In the genomic region with DNA sequence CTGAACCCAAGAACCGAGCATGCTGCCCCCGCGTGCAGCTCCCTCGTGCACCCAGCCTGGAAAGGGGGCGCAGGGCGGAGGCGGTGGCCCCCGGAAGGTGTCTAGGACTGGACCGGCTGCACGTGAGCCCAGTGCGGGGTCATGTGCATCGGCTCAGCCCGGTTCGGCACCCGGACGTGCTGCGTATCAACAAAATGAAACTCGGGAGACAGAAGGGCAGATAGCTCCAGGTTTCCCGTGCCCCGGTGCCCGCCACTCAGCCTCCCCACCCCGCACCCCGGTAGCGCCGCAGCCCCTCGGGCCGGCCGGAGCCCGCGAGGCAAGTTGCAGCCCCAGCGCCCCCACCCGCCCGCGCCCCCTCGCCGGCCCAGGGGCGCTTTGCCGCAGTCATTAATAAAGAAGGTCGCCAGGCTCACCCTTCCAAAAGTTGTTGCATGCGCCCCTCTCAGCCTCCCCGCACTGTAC, we compare ENCODE assay signal across 8 mouse cellular contexts. TPM values are rescaled to one million over a fixed set of nuclear protein-coding genes. Genes with fewer than 3 reads are reported as not detected.
DNase-seq lines count a peak whose midpoint lies in the region; ATAC-seq and TF ChIP-seq lines count a peak whose summit lies in the region.

No protein-coding gene starts in this region.

- H3K4me1 ChIP-seq in ES-E14 (ENCODE audit: control insufficient read depth in 2 of 2, insufficient read depth in 2 of 2, low read length in 2 of 2, poor library complexity in 1 of 2), result peaks cover 1 to 13% of the 10 kb centered on the region in 2 experiments; a peak in 2 of 4 replicates
- H3K4me1 ChIP-seq in intestine, embryonic 16.5 days (ENCODE audit: control insufficient read depth, insufficient read depth, low read length), result peaks cover 11% of the 10 kb centered on the region

- no peaks in the 10 kb centered on the region for H3K36me3 ChIP-seq in ES-E14 (ENCODE audit: control insufficient read depth, insufficient read depth, low read length, poor library complexity, severe bottlenecking)
- no peaks in the 10 kb centered on the region for H3K36me3 ChIP-seq in intestine, embryonic 16.5 days (ENCODE audit: control insufficient read depth, insufficient read depth, low read length)
- H3K36me3 ChIP-seq in macrophage (ENCODE audit: inconsistent target), result no peaks in the 10 kb centered on the region

- no peaks in the 10 kb centered on the region for H3K9me3 ChIP-seq in ES-E14 (ENCODE audit: control insufficient read depth, insufficient read depth, low read depth, low read length)
- no peaks in the 10 kb centered on the region for H3K9me3 ChIP-seq in intestine, embryonic 16.5 days (ENCODE audit: control insufficient read depth, low read length)

- 0% methylated on average over 41 of the region's 41 CpGs for WGBS in intestine, embryonic 16.5 days
- WGBS in macrophage (ENCODE audit: missing documents), result under 1% methylated on average over 39 of the region's 41 CpGs

- intact Hi-C loops in gastrocnemius, postnatal 14 days (cut with DNase I; ENCODE audit: low total_unique reads), result loop anchor here (5.0 kb wide), 1 partner anchor 106 kb away; no protein-coding TSS in a partner anchor
- intact Hi-C loops in left cerebral cortex, postnatal 25 days (cut with DNase I), result loop anchor here (1.0 to 2.0 kb wide), 3 partner anchors 111 to 242 kb away; a partner anchor contains a TSS

- H3K4me3 ChIP-seq in ES-E14 (ENCODE audit: insufficient read depth in 1 of 2, low read depth in 1 of 2, low read length in 2 of 2, poor library complexity in 1 of 2, severe bottlenecking in 1 of 2) (peak overlapping the region; percentile 75 to 90), macrophage (ENCODE audit: inconsistent target) (peak overlapping the region; percentile 56)
- peak overlapping the region; percentile 78 for H3K4me3 ChIP-seq in intestine, embryonic 16.5 days (ENCODE audit: low read length)

- no peaks in the 10 kb centered on the region for H3K27me3 ChIP-seq in intestine, embryonic 16.5 days (replicated peaks; ENCODE audit: control insufficient read depth, insufficient read depth, low read length)

- H3K27ac ChIP-seq in ES-E14 (ENCODE audit: insufficient read depth, low read depth, low read length, poor library complexity, severe bottlenecking) (peak overlapping the region; percentile 94), macrophage (peak overlapping the region; percentile 75)
- peak overlapping the region; percentile 88 for H3K27ac ChIP-seq in intestine, embryonic 16.5 days (ENCODE audit: low read length)

- H3K9ac ChIP-seq in ES-E14 (ENCODE audit: insufficient read depth, low read depth, low read length, poor library complexity, severe bottlenecking), result peak overlapping the region; percentile 83
- H3K9ac ChIP-seq in intestine, embryonic 16.5 days (ENCODE audit: low read depth, low read length), result peak overlapping the region; percentile 86

- no peak for DNase-seq in ES-E14 (ENCODE audit: low read depth, low spot score)
- peak; percentile 72 to 75 for DNase-seq in cerebellum, postnatal 25 days
- peak; percentile 53 for DNase-seq in gastrocnemius, postnatal 14 days
- DNase-seq in left cerebral cortex, postnatal 25 days (ENCODE audit: low spot score in 2 of 2), result peak; percentile 51 to 61
- DNase-seq in right cerebral cortex, postnatal 10 days (ENCODE audit: low spot score in 2 of 2), result peak; percentile 53 to 61
- peak; percentile 51 for DNase-seq in urinary bladder, adult 2 months (ENCODE audit: low spot score)

- ATAC-seq in intestine, embryonic 16.5 days, result peak; percentile 14

- H3K79me2 ChIP-seq in macrophage (ENCODE audit: inconsistent target), result peaks cover 37% of the 10 kb centered on the region

- in situ Hi-C loops in ES-E14 (cut with MboI; ENCODE audit: low sequenced_read_pairs in 2 of 2, unreplicated experiment in 2 of 2), result no loop called here

- H3K4me2 ChIP-seq in intestine, embryonic 16.5 days (ENCODE audit: low read depth, low read length), result peak overlapping the region; percentile 96

TF ChIP-seq in ES-E14, 5 proteins besides CTCF, POLR2A, EP300 and RAD21:
- no peak for TF ChIP-seq ZC3H11A (IDR thresholded peaks at IDR 0.05; ENCODE audit: borderline replicate concordance, low read depth, low read length)
- TF ChIP-seq CHD2 (IDR thresholded peaks at IDR 0.05; ENCODE audit: low read depth, low read length), result no peak
- no peak for TF ChIP-seq ZNF384 (IDR thresholded peaks at IDR 0.05; ENCODE audit: low read depth, low read length)
- no peak for TF ChIP-seq MAFK (IDR thresholded peaks at IDR 0.05; ENCODE audit: insufficient read depth, low read depth, low read length)
- TF ChIP-seq HCFC1 (IDR thresholded peaks at IDR 0.05; ENCODE audit: borderline replicate concordance, insufficient read depth, low read length), result no peak

RNA-seq across cellular contexts. Expression of a gene that starts 0.8 kb away (rescaled TPM):
- total RNA-seq in ES-E14 (2012; rRNA removed), result 11.5 and 11.8 TPM in 2 replicates
- 1 to 10 TPM; 2.0 to 5.0 TPM for total RNA-seq in gastrocnemius, postnatal 14 days (2021)
- polyA plus RNA-seq in intestine, embryonic 16.5 days (2015; fragmentation: Nextera tagmentation; extraction: Ambion mirVana), result 1.3 and 1.5 TPM in 2 replicates
- total RNA-seq in left cerebral cortex, postnatal 25 days (2021), result 10 to 100 TPM; 28.7 to 34.5 TPM
- 100 to 1,000 TPM in 5 of 26 experiments, 10 to 100 TPM in 21; 20.0 to 162 (median 72.9) TPM for total RNA-seq in macrophage (2018; cell fraction: chromatin; rRNA removed)
- total RNA-seq in macrophage (2018; cell fraction: cytosol; rRNA removed), result 10 to 100 TPM; 25.3 to 91.3 (median 56.1) TPM
- total RNA-seq in macrophage (2018; cell fraction: nucleus; rRNA removed), result 100 to 1,000 TPM in 5 of 26 experiments, 10 to 100 TPM in 21; 28.2 to 135 (median 67.7) TPM
- polyA plus RNA-seq in macrophage (2018), result 30.8 to 37.9 TPM (median 31.3 TPM) in 3 replicates
- 10.6 and 16.1 TPM in 2 replicates for polyA plus RNA-seq in urinary bladder, adult 2 months (2012; rRNA removed)
